Mouse (Mus musculus) brown adipose tissue, adult 24 weeks (tissue): ENCODE results near the gene P3h1. TPM values are rescaled to one million over a fixed set of nuclear protein-coding genes. Genes with fewer than 3 reads are reported as not detected.
A peak's percentile ranks its signal among the peaks of the same experiment; 100 is the strongest.

ENCODE experiments used
- H3K27ac ChIP-seq: fragments of 200-500 bp; replicated peaks from 2 replicates; pipeline ENCODE4 v1.5.1; 2012; ENCODE audit warnings: low read depth, mild to moderate bottlenecking, low read length
- H3K4me1 ChIP-seq: fragments of 200-500 bp; 2 replicates; pipeline ENCODE4 v1.6.1; 2012; ENCODE audit warnings: low read length, mixed read lengths; ENCODE audit not compliant: control insufficient read depth, insufficient read depth, insufficient read length
- H3K4me3 ChIP-seq: fragments of 200-500 bp; 2 replicates; pipeline ENCODE4 v1.5.1; 2012; ENCODE audit warnings: low read depth, mild to moderate bottlenecking, low read length, moderate library complexity; ENCODE audit not compliant: insufficient read depth
- polyA plus RNA-seq: library from polyadenylated mRNA; stranded (reverse); fragments of >200 nt; gene quantifications from 2 replicates; pipeline ENCODE4 v1.2.4, GENCODE M21; 2012; ENCODE audit not compliant: missing spikeins, insufficient read depth, insufficient read length

The P3h1 gene
- polyA plus RNA-seq, 1 experiment = 6.5 TPM

- Histone ChIP-seq H3K27ac (peak overlapping the region; percentile 60), H3K4me1 (0 out of 2 replicates have a peak, but pooled peaks cover 3% of the 10 kb centered on the region), H3K4me3 (no peak overlapping the region)
These were observed 14.9 kb downstream of the P3h1 start for GRCm38 (mm10) chr4:119247462-119248235.

- Histone ChIP-seq H3K27ac (peak overlapping the region; percentile 60), H3K4me3 (no peak overlapping the region), H3K4me1 (0 out of 2 replicates have a peak, but pooled peaks cover 3% of the 10 kb centered on the region)
These were observed 15.8 kb downstream of the P3h1 start for GRCm38 (mm10) chr4:119248407-119248965.

GRCm38 (mm10) chr4:119252025-119252808, 19.5 kb downstream of the P3h1 start:
- Histone ChIP-seq H3K4me3 (no peak overlapping the region), H3K27ac (no peak overlapping the region), H3K4me1 (peaks cover 4% of the 10 kb centered on the region; the same call in 1 of the 2 replicates)

- no peak overlapping the region for H3K27ac ChIP-seq
- no peak overlapping the region for H3K4me3 ChIP-seq
- peaks cover 14% of the 10 kb centered on the region for H3K4me1 ChIP-seq
These were observed 21.4 kb downstream of the P3h1 start for GRCm38 (mm10) chr4:119254012-119254618.

- peaks cover 20% of the 10 kb centered on the region for H3K4me1 ChIP-seq
- H3K27ac ChIP-seq = no peak within 1 kb of the TSS
- no peak within 1 kb of the TSS for H3K4me3 ChIP-seq
These were observed 22.6 kb downstream of the P3h1 start, which contains the start of gene Cldn19 for GRCm38 (mm10) chr4:119255351-119255750. Gene Cldn19, plus strand, starts transcription at chr4:119255414.

- Histone ChIP-seq H3K4me3 (no peak overlapping the region), H3K27ac (peak overlapping the region; percentile 48), H3K4me1 (peaks cover 26% of the 10 kb centered on the region)
These were observed 24.4 kb downstream of the P3h1 start for GRCm38 (mm10) chr4:119257083-119257482.

- Histone ChIP-seq H3K4me1 (peaks cover 32% of the 10 kb centered on the region), H3K27ac (peak overlapping the region; percentile 73), H3K4me3 (no peak overlapping the region)
These were observed 26.9 kb downstream of the P3h1 start for GRCm38 (mm10) chr4:119259344-119260254.

- Histone ChIP-seq H3K4me1 (peaks cover 32% of the 10 kb centered on the region), H3K4me3 (no peak overlapping the region; the same call in 1 of the 2 replicates), H3K27ac (peak overlapping the region; percentile 99)
These were observed 28.5 kb downstream of the P3h1 start for GRCm38 (mm10) chr4:119261087-119261713.

GRCm38 (mm10) chr4:119262483-119262882, 29.8 kb downstream of the P3h1 start:
- H3K27ac ChIP-seq = peak overlapping the region; percentile 99
- no peak overlapping the region for H3K4me3 ChIP-seq
- H3K4me1 ChIP-seq = peaks cover 26% of the 10 kb centered on the region

- Histone ChIP-seq H3K4me3 (no peak overlapping the region), H3K27ac (peak overlapping the region; percentile 96), H3K4me1 (peaks cover 19% of the 10 kb centered on the region)
These were observed 30.7 kb downstream of the P3h1 start for GRCm38 (mm10) chr4:119263459-119263858.

GRCm38 (mm10) chr4:119266606-119267005, 33.9 kb downstream of the P3h1 start:
- H3K4me1 ChIP-seq = peaks cover 8% of the 10 kb centered on the region; the same call in 1 of the 2 replicates

GRCm38 (mm10) chr4:119274627-119275026, 41.9 kb downstream of the P3h1 start:
- Histone ChIP-seq H3K4me3 (no peak overlapping the region), H3K27ac (peak overlapping the region; percentile 96), H3K4me1 (peaks cover 6% of the 10 kb centered on the region; the same call in 1 of the 2 replicates)

More at GRCm38 (mm10) chr4:119266606-119267005, 33.9 kb downstream of the P3h1 start:
- Histone ChIP-seq H3K4me3 (no peak overlapping the region), H3K27ac (peak overlapping the region; percentile 38)

GRCm38 (mm10) chr4:119275226-119275625, 42.5 kb downstream of the P3h1 start:
- Histone ChIP-seq H3K4me3 (no peak overlapping the region), H3K4me1 (peaks cover 6% of the 10 kb centered on the region; the same call in 1 of the 2 replicates), H3K27ac (peak overlapping the region; percentile 97)
